Mouse (Mus musculus): ENCODE results near the gene Pdzk1.

GRCm38 (mm10) chr3:96880385-96880784, 51.3 kb downstream of the Pdzk1 start:
- TF ChIP-seq POLR2A (IDR thresholded peaks at IDR 0.05; ENCODE audit: control insufficient read depth, low read depth, low read length) (no peak), CTCF (IDR thresholded peaks at IDR 0.05; ENCODE audit: control insufficient read depth, insufficient read depth, insufficient replicate concordance, low read depth, low read length) (no peak)
